Mouse (Mus musculus): ENCODE measurements around the gene Tspan18.

Gene Tspan18

DNA sequence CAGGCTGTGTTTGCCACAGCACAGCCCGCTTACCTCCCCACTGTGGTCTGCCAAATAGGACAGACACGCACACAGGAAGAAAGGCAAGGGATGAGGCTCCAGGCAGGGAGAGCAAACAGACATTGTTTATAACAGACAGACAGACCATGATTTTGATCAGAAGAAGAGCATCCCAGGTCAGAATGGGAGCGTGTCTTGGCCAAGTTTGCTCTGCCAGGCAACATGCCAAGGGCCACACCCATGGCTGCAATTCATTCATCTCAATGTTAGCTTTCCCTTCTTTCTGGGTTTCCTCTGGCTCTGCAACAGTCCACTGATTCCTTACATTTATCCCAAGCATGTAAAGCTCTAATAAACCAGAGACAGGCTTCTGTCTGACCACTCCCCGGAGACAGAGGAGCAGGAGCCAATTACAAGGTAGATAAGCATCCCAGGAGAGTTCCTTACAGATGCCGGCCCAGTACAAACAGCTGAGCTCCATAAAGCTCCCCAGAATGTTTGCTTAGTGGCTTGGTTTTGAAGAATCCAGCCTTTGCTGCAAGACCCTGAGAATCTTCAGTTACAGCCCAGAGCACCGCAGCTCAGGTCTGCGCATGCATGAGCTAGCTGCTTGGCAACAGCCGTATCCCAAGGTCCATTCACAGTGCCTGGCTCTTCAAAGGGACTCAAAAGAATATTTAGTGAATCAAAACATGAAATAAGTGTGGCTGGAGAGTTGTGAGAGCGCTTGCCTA is 5.2 kb upstream of the Tspan18 start:
- DNase-seq, result peak; percentile 29 to 39

DNA sequence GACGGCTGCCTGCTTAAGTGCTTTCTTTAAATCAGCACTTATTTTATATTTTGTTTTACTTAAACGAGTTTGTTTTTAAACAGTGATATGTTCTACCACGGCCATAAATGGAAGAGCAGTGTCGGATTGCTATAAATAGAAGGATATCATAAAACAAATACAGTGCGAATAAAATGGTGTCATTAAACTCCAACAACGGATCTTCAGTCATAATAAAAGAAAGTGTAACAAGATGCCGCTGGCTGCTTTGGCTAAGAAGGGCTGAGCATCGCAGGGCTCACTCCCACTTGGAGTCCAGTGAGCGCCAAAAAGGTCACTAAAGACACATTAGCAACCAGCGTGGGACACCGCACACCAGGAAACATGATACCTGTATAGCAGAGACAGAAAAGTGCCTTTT is 1.7 kb upstream of the Tspan18 start:
- DNase-seq, result no peak

DNA sequence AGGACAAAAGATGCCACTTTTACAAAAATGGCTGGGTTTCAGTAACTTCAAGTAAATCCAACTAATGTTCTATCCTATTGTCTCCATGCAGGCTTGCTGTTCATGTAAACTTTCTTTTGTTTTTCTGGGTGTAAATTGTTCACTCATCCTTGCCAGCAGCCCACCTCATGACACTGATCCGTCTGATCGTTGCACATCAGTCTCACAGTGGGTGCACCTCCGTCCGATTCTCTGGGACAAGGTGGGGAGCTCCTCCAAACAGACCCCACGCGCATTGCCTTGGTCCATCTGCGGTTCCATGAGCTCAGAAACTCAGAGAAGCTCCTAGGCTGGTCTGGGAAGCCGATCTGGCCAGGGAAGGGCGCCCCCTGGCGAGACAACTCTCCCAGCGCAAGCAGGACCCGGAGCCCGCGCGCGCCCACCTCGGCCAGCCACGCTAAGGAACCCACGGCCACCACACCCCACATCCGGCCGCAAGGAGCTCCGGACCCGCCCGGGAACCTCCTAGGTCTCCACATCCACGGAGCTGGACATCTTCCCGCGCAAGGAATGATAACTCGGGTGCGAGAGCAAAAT is 976 bp downstream of the Tspan18 start:
- peak; percentile 95 for DNase-seq

DNA sequence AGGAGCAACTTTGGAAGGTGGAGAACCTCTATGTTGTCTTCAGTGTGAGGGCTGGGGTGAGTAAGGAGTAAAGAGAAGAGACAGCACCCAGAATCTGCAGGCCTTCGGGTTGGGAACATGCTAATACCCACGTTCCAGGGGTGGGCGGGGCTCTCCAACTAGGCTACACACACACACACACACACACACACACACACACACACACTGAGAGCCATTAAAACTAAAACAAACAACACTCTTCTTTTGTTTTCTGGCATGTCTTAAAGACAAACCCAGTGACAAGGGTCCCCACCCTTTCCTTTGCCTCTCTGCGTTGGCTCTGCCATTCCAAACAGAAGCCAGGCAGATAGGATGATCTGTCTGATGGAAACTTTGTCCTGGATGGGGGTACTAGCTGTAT is 2.0 kb downstream of the Tspan18 start:
- DNase-seq, result peak; percentile 29 to 49

DNA sequence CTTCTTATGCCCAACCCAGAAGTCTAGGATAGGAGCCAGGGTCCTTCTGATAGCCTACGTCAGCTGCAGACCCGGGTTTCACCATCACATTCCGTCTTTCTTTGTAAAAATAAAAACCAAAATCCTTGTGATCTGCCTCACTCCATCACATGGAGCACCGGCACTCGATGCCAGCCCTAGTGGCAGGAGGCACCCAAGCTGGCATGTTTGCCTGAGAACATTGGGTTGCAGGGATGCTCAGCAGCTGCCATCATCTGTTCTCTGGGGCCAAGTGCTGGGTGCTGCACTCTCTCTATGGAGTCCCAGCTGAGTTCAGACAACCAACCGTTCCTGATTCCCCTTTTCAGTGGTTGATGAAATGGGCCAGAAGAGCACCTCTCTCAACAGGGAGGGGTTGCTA is 3.2 kb downstream of the Tspan18 start:
- no peak for DNase-seq

DNA sequence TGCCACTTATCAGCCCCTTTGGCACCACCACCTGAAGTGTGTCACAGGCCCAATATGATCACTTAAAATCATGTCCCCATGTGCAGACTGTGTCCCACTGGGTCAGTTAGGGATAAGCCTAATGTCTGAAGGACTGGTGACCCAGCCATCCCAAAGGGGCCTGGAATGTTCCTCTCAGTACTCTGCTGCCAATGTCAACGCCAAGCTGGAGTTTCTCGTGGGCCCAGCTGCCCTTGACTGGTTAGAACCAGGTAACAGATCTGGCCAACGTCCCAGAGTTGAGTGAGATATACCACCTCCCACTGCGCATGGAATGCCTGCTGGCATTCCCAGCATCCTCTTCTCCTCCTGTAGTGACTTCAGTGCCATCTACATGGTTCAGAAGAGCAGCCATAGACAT is 5.2 kb downstream of the Tspan18 start:
- peak; percentile 46 to 64 for DNase-seq

DNA sequence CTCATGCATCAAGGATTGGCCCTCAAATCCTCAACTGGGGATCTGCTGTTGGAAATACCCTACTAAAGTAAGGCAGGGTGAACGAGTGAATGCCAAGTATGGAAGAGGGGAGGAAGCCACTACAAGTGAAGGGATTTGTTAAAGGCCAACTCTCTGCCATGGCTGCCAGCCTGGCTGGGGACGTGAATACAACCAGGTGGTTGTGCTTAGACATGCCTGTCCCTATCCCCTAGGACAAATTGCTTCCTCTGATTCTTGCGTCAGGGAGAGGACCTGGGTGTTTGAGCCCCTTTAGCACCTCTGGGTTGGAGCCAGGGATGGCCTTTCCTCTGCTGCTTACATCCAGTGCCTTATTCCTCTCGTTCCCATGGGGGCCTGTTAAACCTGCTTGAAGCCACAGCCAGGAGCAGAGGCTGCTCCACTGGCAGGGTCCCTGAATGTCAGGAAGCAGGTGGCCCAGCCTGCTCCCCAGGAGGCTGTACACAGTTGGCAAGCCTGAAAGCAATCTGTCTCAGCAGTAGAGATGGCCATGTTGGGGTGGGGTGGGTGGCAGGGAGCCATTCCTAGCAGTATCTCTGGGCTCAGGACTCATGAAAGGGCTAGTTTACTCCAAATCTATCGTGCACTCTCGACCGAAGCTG is 6.3 kb downstream of the Tspan18 start:
- peak in 1 of 2 experiments; percentile 28 for DNase-seq

DNA sequence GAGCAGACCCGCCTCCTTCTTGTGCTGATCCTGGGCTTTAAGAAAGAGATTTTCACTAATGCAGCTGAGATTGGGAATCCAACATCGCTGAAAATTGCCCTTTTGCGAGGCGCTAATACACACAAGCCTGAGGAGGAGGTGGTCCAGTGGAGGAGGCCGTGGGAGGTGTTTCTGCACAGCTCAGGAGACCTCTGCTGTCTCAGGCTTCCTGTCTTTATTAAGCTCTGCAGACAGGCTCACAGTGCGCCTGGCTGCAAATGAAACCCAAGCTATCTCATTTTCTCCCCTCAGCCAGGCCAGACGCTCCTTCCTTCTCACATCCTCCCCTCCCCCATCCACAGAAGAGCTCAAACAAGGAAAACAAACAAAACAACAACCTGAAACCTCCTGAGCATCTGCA is 9.6 kb downstream of the Tspan18 start:
- DNase-seq, result no peak

DNA sequence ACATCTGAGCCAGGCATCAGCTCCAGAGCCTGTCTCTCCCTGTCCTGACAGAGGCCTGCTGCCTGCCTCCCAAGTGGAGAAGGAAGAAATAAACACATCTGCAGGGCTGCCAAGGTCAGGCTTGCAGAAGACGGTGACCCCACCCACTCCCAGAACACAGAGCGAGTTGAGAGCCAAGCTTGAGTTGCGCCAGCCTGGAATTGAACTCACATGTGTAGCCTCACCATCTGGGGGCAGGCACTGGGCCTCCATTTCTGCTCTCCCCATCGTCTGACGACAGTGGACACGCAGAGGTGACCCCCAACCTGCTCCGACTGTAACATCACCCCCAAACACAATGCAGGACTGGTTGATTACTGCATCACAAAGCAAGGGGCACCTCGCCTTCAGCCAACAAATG is 12.4 kb downstream of the Tspan18 start:
- DNase-seq, result peak; percentile 26 to 37

DNA sequence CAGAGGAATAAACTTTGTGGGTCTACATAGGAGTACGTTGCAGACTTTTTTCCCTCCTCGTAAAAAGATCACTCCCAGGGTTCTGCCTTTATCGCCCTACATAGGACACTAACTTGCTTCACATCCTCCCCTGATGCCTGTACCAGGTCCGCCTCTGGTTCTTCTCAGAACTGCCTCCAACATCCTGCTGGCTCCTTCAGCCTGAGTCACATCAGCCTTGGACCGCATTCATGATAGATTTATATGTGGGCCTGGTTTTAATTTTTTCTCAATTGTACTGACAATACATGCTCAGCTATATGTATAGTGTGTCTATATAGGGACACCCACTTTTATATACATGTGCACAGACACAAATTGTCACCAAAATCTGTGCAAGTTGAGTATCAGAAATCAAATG is 14.0 kb downstream of the Tspan18 start:
- no peak for DNase-seq

DNA sequence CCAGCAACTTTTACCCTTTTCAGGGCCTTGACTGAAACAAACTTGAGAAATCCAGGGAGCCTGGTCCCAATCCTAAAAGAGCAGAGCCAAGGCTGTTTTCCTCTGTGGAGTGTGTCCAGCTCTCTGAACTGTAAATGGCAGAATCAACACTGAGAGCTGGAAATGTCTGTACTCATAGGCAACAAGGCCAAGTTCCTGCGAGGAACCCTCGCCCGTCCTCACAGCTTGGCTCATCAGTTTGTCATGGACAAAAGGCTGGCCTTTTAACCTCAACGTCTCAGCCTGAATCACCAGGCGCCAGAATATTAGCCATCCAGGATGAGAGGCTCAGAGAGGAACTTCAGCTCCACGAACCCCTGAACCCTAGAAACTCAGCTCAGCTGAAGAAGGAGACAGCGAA is 14.7 kb downstream of the Tspan18 start:
- DNase-seq, result no peak

DNA sequence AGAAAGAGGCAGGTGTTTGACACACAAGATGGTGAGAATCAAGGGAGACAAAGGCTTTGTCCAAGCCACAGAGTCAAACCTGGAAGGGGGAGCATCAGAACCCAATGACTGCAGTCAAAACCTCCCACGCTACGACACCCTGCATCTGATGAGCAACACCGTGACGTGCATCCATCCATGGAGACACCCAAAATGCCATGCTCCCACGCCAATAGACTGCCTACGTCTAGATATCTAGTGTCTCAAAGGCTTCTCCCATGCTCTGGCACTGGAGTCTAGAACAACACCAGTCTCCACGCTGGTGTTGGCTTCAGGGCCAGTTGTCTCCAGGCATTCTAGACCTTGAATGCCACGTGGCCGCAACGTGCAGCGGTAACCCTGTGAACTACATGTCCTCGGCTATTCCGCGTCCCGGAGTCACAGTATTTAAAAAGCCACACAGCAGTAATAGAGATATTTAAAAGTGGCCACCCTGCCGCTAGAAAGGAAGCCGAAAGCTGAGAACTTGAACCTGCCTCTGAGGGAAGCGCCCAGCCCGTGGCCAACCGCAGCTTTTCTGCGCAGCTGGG is 15.4 kb downstream of the Tspan18 start:
- peak in 1 of 2 experiments; percentile 19 for DNase-seq

DNA sequence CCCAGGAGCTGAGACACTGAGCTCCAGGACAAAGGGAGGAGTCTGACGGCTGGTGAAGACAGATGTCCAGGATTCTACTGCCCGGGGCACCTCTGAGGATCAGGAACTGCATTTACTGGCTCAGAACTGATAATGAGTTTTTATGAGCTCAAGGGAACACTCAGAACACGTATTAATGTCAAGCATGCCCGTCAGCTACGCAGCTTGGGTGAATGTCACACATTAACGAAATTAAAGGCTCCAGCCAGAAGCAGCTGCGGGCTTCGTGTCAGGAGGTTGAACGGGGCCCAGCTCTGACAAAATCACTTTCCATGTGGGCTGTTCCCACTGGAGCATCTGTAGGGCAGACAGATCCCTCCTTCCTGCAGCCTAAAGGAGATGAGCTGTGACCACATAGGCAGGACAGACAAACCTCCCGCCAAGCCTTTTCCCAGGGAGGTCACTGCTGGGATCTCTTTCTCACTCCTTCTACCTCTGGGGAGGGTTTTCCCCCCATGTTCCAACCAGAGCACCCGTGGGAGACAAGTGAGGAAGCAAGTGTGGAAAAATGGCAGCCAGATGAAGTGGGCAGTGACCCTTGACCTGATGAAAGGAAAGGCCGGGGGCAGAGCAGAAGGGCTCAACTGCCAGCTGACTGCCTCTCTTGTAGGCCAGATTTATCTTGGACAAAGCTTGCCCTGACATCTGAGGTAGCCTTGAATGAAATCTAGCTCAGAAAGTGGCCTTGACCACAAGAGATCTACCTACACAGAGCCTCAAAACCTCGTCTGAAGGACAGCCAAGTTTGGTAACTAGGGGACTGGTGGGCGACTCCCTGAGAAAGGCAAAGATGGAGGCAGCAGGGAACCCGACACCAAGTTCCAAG is 20.3 kb downstream of the Tspan18 start:
- peak; percentile 39 to 65 for DNase-seq

DNA sequence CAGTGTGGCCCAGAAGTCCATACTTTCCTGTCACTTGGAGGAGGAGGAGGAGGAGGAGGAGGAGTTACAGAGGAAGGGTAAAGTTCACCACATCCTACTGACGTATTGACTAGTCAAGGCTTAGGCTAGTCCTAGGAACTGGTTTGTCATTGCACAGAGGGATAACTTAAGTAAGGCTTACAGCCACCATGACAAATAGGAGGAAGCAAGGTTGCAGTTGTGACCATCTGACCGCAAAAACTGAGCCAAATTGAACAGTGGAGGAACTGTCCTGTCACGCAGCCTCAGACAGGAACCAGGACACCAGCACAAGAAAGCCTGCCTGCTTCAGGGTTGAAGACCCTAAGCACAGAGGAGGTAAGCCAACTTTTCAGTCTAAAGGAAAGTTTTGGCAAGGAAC is 21.8 kb downstream of the Tspan18 start:
- no peak for DNase-seq

DNA sequence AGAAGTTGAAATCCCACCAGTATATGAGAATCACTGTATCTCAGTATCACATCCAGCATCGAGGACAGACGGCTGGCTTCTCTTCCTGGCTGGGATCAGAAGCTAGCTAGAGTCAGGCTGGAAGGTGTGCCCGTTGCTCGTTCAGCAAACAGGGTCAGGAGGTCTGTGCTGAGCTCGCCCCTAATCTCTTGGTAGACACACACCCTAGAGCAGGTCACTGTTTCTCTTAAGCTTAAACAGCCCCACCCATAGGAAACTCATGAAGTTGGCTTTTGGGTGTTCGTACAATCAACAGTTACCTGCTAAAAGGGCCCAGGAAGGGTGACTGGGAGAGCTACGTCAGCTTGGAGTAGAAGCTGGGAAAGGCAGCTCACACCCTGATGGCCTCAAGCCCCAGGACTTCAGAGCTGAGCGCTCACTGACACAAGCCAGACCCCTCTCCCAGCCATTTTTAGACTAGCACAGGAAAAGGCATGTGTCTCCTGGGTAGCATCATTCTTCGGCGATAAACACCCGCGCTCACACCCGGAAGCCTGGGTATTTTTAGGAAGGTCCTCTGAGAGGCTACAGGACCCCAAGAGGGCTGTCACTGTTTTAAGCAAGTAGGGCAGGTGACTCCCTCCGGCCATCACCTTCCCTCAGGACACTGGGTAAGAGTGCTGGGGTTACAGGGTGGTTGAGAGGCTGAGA is 24.4 kb downstream of the Tspan18 start:
- DNase-seq, result no peak

DNA sequence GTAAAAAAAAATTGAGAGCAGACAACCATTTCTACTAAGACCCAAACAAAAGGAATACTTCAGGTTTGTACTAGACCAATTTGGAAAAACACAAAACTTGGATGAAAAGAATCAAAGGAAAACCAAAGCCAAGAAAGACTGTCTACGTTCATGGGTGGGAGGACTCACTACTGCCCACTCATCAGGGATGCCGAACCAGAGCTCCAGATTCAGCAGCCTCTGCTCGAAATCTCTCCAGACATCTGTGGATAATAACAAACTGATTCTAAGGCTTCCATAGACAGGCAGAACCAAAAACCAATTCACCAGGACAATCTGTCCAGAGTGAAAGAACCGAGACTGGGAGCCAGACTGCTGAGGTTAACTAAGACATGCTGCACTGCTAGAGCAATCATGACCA is 27.4 kb downstream of the Tspan18 start:
- DNase-seq, result no peak

DNA sequence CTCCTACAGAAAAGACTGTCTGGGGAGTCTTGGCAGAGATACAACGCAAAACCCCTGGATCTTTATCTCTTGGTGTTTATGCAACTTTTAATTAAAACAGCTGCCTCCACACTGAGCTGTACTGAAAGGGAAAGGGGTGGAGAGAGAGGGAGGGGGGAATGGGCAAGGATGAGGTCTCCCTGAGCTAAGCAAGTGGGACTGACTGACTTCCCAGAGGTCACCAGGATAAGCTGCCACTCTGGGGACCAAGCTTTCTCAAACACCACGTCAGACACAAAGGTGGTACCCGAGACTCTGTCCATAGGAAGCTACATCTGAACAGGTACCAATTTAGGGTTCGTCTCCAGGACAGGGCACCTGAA is 30.1 kb downstream of the Tspan18 start:
- no peak for DNase-seq

DNA sequence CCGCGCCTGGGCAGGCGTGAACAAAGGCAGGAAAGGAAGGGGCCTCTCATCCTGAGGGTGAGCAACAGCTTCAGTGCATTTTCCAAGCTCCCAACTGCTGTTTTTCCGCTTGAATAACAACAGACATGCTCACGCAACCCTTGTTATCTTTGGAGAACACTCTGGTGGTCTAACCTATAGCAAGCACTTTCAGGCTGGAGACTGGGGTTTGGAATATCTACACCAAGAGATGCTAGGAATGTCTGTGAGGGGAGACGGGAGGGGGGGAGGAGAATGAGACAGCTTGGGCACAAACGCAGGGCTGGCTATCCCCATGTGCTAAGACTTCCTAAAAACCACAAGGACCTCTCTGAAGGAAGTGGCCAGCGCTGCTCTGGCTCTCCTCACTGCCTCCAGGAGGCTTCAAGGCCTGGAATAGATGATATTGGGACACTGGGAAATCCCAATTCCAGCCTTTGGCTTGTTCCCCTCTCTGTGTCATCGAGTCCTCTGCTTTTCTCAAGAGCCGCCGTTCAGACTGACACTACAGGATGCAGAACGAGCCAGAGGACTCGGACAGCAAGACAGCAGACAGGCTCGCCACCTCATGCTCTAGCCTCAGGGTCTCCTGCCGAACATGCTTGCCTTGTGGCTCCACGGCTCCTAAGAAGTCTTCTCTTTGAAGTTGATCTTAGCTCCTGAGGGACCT is 30.6 kb downstream of the Tspan18 start:
- DNase-seq, result peak; percentile 52 to 70

DNA sequence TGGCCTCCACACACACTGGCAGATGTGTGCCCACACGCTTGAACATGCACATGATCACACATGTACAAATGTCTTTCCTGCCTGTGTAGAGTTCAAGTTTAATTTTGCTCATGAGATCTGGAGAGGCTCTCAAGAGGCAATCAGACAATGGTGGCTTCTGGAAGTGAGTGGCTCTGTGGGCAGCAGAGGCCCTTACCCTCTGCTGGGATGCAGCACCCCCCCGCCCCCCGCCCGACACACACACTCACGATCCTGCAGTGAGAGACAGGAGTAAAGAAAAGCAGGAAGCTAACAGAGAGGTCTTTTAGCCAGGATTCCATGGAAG is 31.1 kb downstream of the Tspan18 start:
- DNase-seq, result no peak

DNA sequence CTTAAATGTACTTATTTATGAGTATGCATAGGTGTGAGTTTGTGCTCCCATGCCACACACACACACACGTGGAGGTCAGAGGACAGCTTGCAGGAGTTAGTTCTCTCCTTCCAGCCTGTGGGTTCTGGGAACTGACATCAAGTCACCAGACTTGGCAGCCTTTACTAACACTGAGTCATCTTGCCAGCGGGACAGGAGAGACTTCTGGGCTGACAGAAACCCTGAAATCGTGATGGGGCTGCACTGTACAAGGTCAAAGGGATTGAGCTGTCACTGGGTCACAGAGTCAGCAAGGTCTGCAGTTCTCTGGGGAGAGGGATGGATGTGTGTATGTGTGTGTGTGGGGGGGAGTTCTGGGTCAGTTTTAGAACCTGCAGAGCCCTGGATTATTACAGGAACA is 36.6 kb downstream of the Tspan18 start:
- DNase-seq, result no peak

DNA sequence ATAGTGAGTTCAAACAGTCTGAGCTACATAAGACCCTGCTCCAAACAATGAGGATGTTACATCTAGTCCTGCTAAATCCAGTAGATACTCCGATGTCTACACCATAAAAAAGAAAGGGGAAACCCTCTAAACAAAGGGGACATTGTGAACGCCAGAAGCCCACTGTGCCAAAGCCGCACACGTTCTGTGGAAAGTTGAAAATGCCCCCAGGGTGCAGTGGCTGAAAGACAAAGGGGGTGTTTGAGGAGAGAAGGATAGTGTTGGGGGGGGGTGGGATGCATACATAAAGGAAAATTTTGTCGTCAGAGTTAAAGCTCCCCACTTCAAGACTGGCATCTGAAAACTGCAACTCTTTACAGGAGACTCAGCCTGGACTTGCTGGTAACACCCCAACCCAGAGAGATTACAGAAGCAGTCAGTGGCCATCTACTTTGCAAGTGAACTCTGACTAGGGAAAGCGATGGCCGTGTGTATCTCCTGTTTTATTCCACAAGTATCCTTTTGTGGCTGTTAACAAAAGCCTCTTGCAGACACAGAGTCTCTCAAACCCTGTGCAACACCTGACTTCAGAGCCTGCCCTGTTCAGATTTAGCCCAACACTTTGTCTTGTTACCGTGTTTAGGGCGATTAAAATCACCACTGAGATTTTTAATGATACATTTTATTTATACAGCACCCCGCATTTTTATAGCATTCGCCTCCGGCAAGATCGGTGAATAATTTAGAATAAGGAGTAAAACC is 42.9 kb downstream of the Tspan18 start:
- DNase-seq, result no peak
